Mouse (Mus musculus) heart, embryonic 11.5 days (tissue): ENCODE data around the gene Ccng2. TPM values are rescaled to one million over a fixed set of nuclear protein-coding genes. Genes with fewer than 3 reads are reported as not detected.

Source experiments
- ATAC-seq: fragments of 200-750 bp; cut with Nextera tagmentation; replicated peaks from 2 replicates; pipeline ENCODE4 v1.8.0; 2017; ENCODE audit warnings: moderate library complexity; ENCODE audit not compliant: insufficient number of reproducible peaks, low FRiP score, low TSS enrichment
- H3K27ac ChIP-seq: fragments of 300-500 bp; sonication (generic); 2 replicates; pipeline ENCODE4 v1.5.1; 2014; ENCODE audit warnings: mild to moderate bottlenecking, low read depth, low read length
- H3K27me3 ChIP-seq: fragments of 300-500 bp; sonication (generic); 2 replicates; pipeline ENCODE4 v1.6.1; 2014; ENCODE audit warnings: mild to moderate bottlenecking, low read length, mixed read lengths; ENCODE audit not compliant: control insufficient read depth, insufficient read depth
- H3K36me3 ChIP-seq: fragments of 300-500 bp; sonication (generic); 2 replicates; pipeline ENCODE4 v1.6.1; 2014; ENCODE audit warnings: mild to moderate bottlenecking, low read length, moderate library complexity, mixed read lengths; ENCODE audit not compliant: control insufficient read depth, insufficient read depth
- H3K4me1 ChIP-seq: fragments of 300-500 bp; sonication (generic); 2 replicates; pipeline ENCODE4 v1.6.1; 2014; ENCODE audit warnings: low read length; ENCODE audit not compliant: control insufficient read depth, insufficient read depth
- H3K4me2 ChIP-seq: fragments of 300-500 bp; sonication (generic); 2 replicates; pipeline ENCODE4 v1.6.1; 2014; ENCODE audit warnings: mild to moderate bottlenecking, moderate library complexity
- H3K4me3 ChIP-seq: fragments of 300-500 bp; sonication (generic); 2 replicates; pipeline ENCODE4 v1.5.1; 2014; ENCODE audit warnings: low read depth, low read length
- H3K9ac ChIP-seq: fragments of 300-500 bp; sonication (generic); 2 replicates; pipeline ENCODE4 v1.6.1; 2014; ENCODE audit warnings: mild to moderate bottlenecking, low read depth, low read length, moderate library complexity
- H3K9me3 ChIP-seq: fragments of 300-500 bp; sonication (generic); replicated peaks from 2 replicates; pipeline ENCODE4 v1.6.1; 2016; ENCODE audit warnings: low read length; ENCODE audit not compliant: control insufficient read depth
- WGBS: fragments of 180-500 bp; shearing (Covaris S2); extraction: QIAGEN DNeasy Blood & Tissue Kit; methylation state at CpG from one replicate; pipeline ENCODE4 v1.1.7; 2014; ENCODE audit not compliant: insufficient replicate concordance; 5-methylcytosine and 5-hydroxymethylcytosine counted together
- polyA plus RNA-seq: library from polyadenylated mRNA; unstranded; fragments of >200 nt; fragmentation: Nextera tagmentation; extraction: Ambion mirVana; gene quantifications from 2 replicates; pipeline ENCODE4 v1.2.1, GENCODE M21; 2014

Gene Ccng2
- polyA plus RNA-seq, 1 experiment from 2014 or later: 39.5 TPM

- Histone ChIP-seq H3K27ac (peak overlapping the region; percentile 92), H3K4me3 (peak overlapping the region; percentile 98), H3K36me3 (peaks cover 18% of the 10 kb centered on the region), H3K9ac (peak overlapping the region; percentile 89), H3K9me3 (no peaks in the 10 kb centered on the region), H3K4me2 (peak overlapping the region; percentile 64), H3K4me1 (peaks cover 7% of the 10 kb centered on the region), H3K27me3 (no peaks in the 10 kb centered on the region)
- peak; percentile 65 for ATAC-seq
- under 1% methylated on average over 48 of the region's 48 CpGs for WGBS
Observed at GRCm38 (mm10) chr5:93267851-93268606, 972 bp downstream of the Ccng2 start.

GRCm38 (mm10) chr5:93270095-93270494 lies 3.0 kb downstream of the Ccng2 start:
- no peaks in the 10 kb centered on the region for H3K27me3 ChIP-seq
- peaks cover 3% of the 10 kb centered on the region; the same call in 1 of the 2 replicates for H3K4me1 ChIP-seq
- WGBS: 74% methylated on average over 7 of the region's 7 CpGs
- H3K9ac ChIP-seq: peak overlapping the region; percentile 40; the same call in 1 of the 2 replicates
- H3K27ac ChIP-seq: no peak overlapping the region
- no peaks in the 10 kb centered on the region for H3K9me3 ChIP-seq
- no peak for ATAC-seq
- H3K4me2 ChIP-seq: peak overlapping the region; percentile 64
- peaks cover 33% of the 10 kb centered on the region for H3K36me3 ChIP-seq
- 0 out of 2 replicates have a peak overlapping the region, but pooled peaks have one; percentile 1 for H3K4me3 ChIP-seq

- Histone ChIP-seq H3K4me2 (no peak overlapping the region), H3K9ac (no peak overlapping the region), H3K9me3 (no peaks in the 10 kb centered on the region), H3K4me3 (no peak overlapping the region), H3K27ac (no peak overlapping the region), H3K4me1 (peaks cover 3% of the 10 kb centered on the region; the same call in 1 of the 2 replicates), H3K27me3 (no peaks in the 10 kb centered on the region), H3K36me3 (peaks cover 37% of the 10 kb centered on the region)
- ATAC-seq: no peak
- WGBS: 93% methylated on average over 18 of the region's 18 CpGs
Observed at GRCm38 (mm10) chr5:93270721-93271120, 3.7 kb downstream of the Ccng2 start.

GRCm38 (mm10) chr5:93282446-93283107 lies 15.5 kb downstream of the Ccng2 start:
- H3K4me1 ChIP-seq: no peaks in the 10 kb centered on the region; the same call in 1 of the 2 replicates
- ATAC-seq: no peak
- H3K4me2 ChIP-seq: no peak overlapping the region
- WGBS: 69% methylated on average over 14 of the region's 14 CpGs
- no peak overlapping the region for H3K9ac ChIP-seq
- H3K9me3 ChIP-seq: no peaks in the 10 kb centered on the region
- H3K27ac ChIP-seq: no peak overlapping the region
- H3K27me3 ChIP-seq: no peaks in the 10 kb centered on the region
- H3K4me3 ChIP-seq: no peak overlapping the region
- no peaks in the 10 kb centered on the region; the same call in 1 of the 2 replicates for H3K36me3 ChIP-seq

GRCm38 (mm10) chr5:93283109-93283508 lies 16.1 kb downstream of the Ccng2 start:
- Histone ChIP-seq H3K27ac (no peak overlapping the region), H3K9ac (no peak overlapping the region), H3K4me3 (no peak overlapping the region), H3K36me3 (no peaks in the 10 kb centered on the region), H3K4me1 (no peaks in the 10 kb centered on the region; the same call in 1 of the 2 replicates), H3K4me2 (no peak overlapping the region), H3K9me3 (no peaks in the 10 kb centered on the region), H3K27me3 (no peaks in the 10 kb centered on the region)
- ATAC-seq: no peak
- WGBS: 68% methylated on average over 7 of the region's 7 CpGs

- ATAC-seq: peak; percentile 57; the same call in 1 of the 2 replicates
- Histone ChIP-seq H3K4me1 (peaks cover 10% of the 10 kb centered on the region), H3K9ac (no peak overlapping the region), H3K36me3 (no peaks in the 10 kb centered on the region), H3K4me2 (no peak overlapping the region), H3K27ac (no peak overlapping the region), H3K4me3 (no peak overlapping the region), H3K9me3 (no peaks in the 10 kb centered on the region), H3K27me3 (no peaks in the 10 kb centered on the region)
Observed at GRCm38 (mm10) chr5:93288553-93288952, 21.5 kb downstream of the Ccng2 start.

- no peaks in the 10 kb centered on the region for H3K9me3 ChIP-seq
- no peaks in the 10 kb centered on the region for H3K36me3 ChIP-seq
- no peak overlapping the region for H3K4me3 ChIP-seq
- WGBS: 11% methylated on average over 2 of the region's 2 CpGs
- H3K9ac ChIP-seq: no peak overlapping the region
- no peaks in the 10 kb centered on the region for H3K27me3 ChIP-seq
- H3K4me2 ChIP-seq: no peak overlapping the region
- no peak for ATAC-seq
- H3K4me1 ChIP-seq: peaks cover 10% of the 10 kb centered on the region
- H3K27ac ChIP-seq: no peak overlapping the region
Observed at GRCm38 (mm10) chr5:93290282-93290681, 23.2 kb downstream of the Ccng2 start.

- H3K4me3 ChIP-seq: no peak overlapping the region
- H3K4me2 ChIP-seq: no peak overlapping the region
- no peaks in the 10 kb centered on the region for H3K27me3 ChIP-seq
- H3K9ac ChIP-seq: no peak overlapping the region
- H3K27ac ChIP-seq: no peak overlapping the region
- no peaks in the 10 kb centered on the region; the same call in 1 of the 2 replicates for H3K9me3 ChIP-seq
- H3K36me3 ChIP-seq: no peaks in the 10 kb centered on the region
- WGBS: 62% methylated on average over 5 of the region's 5 CpGs
- no peak for ATAC-seq
- no peaks in the 10 kb centered on the region for H3K4me1 ChIP-seq
Observed at GRCm38 (mm10) chr5:93296341-93296746, 29.3 kb downstream of the Ccng2 start.
